Mouse (Mus musculus) spleen, adult 12 weeks (tissue): ENCODE results near the gene Arsg.
"Not testable (repeated sequence)": the region's sequence is repeated elsewhere in the genome, so short reads cannot be mapped to it uniquely, and the experiment has no call there.

Source experiments
- DNase-seq: peaks from one replicate; pipeline ENCODE4 v3.0.0; 2022; ENCODE audit warnings: low spot score

Arsg gene

GRCm38 (mm10) chr11:109470170-109470569 lies 3.0 kb upstream of the Arsg start:
- no peak for DNase-seq

- DNase-seq, result no peak
Observed at GRCm38 (mm10) chr11:109470921-109471861, 2.0 kb upstream of the Arsg start.

- peak; percentile 67 for DNase-seq
Observed at GRCm38 (mm10) chr11:109472171-109472691, 943 bp upstream of the Arsg start.

- no peak for DNase-seq
Observed at GRCm38 (mm10) chr11:109472821-109473170, 378 bp upstream of the Arsg start.

- no peak for DNase-seq
Observed at GRCm38 (mm10) chr11:109474086-109474742, 1.0 kb downstream of the Arsg start.

GRCm38 (mm10) chr11:109474836-109475235 lies 1.7 kb downstream of the Arsg start:
- no peak for DNase-seq

- no peak for DNase-seq
Observed at GRCm38 (mm10) chr11:109475717-109476116, 2.5 kb downstream of the Arsg start.

GRCm38 (mm10) chr11:109476241-109476640 lies 3.1 kb downstream of the Arsg start:
- DNase-seq, result no peak

GRCm38 (mm10) chr11:109476653-109477052 lies 3.5 kb downstream of the Arsg start:
- DNase-seq, result no peak

GRCm38 (mm10) chr11:109477606-109478380 lies 4.6 kb downstream of the Arsg start:
- no peak for DNase-seq

GRCm38 (mm10) chr11:109479575-109480285 lies 6.6 kb downstream of the Arsg start:
- no peak for DNase-seq

- DNase-seq, result no peak
Observed at GRCm38 (mm10) chr11:109480440-109480839, 7.3 kb downstream of the Arsg start.

GRCm38 (mm10) chr11:109485398-109486045 lies 12.3 kb downstream of the Arsg start:
- DNase-seq, result no peak

GRCm38 (mm10) chr11:109487111-109487510 lies 13.9 kb downstream of the Arsg start:
- DNase-seq, result no peak

- no peak for DNase-seq
Observed at GRCm38 (mm10) chr11:109487991-109488684, 15.0 kb downstream of the Arsg start.

GRCm38 (mm10) chr11:109489763-109490162 lies 16.6 kb downstream of the Arsg start:
- no peak for DNase-seq

GRCm38 (mm10) chr11:109491844-109492243 lies 18.7 kb downstream of the Arsg start:
- no peak for DNase-seq

GRCm38 (mm10) chr11:109492847-109493464 lies 19.8 kb downstream of the Arsg start:
- not testable (repeated sequence) for DNase-seq

GRCm38 (mm10) chr11:109494890-109495770 lies 22.0 kb downstream of the Arsg start:
- peak; percentile 21 for DNase-seq
